Mouse (Mus musculus) lung, embryonic 14.5 days (tissue): ENCODE data around the gene Taok1. TPM values are rescaled to one million over a fixed set of nuclear protein-coding genes. Genes with fewer than 3 reads are reported as not detected.

Source experiments
- ATAC-seq: fragments of 200-750 bp; cut with Nextera tagmentation; 2 replicates; pipeline ENCODE4 v1.8.0; 2017; ENCODE audit warnings: mild to moderate bottlenecking, moderate TSS enrichment, moderate library complexity; ENCODE audit not compliant: insufficient read depth
- DNase-seq: peaks from one replicate; pipeline ENCODE4 v3.0.0-alpha.2; 2015
- H3K27ac ChIP-seq: fragments of 300-500 bp; sonication (generic); 2 replicates; pipeline ENCODE4 v1.5.1; 2014; ENCODE audit warnings: low read depth, mild to moderate bottlenecking, moderate library complexity
- H3K27me3 ChIP-seq: fragments of 300-500 bp; sonication (generic); 2 replicates; pipeline ENCODE4 v1.6.1; 2014; ENCODE audit warnings: low read length, control low read depth; ENCODE audit not compliant: insufficient read depth
- H3K36me3 ChIP-seq: fragments of 300-500 bp; sonication (generic); 2 replicates; pipeline ENCODE4 v1.6.1; 2014; ENCODE audit warnings: control low read depth; ENCODE audit not compliant: insufficient read depth
- H3K4me1 ChIP-seq: fragments of 300-500 bp; sonication (generic); 2 replicates; pipeline ENCODE4 v1.6.1; 2014; ENCODE audit warnings: antibody characterized with exemption, control low read depth; ENCODE audit not compliant: insufficient read depth
- H3K4me2 ChIP-seq: fragments of 300-500 bp; sonication (generic); 2 replicates; pipeline ENCODE4 v1.6.1; 2014; ENCODE audit warnings: mild to moderate bottlenecking
- H3K4me3 ChIP-seq: fragments of 300-500 bp; sonication (generic); 2 replicates; pipeline ENCODE4 v1.5.1; 2014; ENCODE audit warnings: low read depth, low read length
- H3K9ac ChIP-seq: fragments of 300-500 bp; sonication (generic); 2 replicates; pipeline ENCODE4 v1.6.1; 2014
- H3K9me3 ChIP-seq: fragments of 300-500 bp; sonication (generic); 2 replicates; pipeline ENCODE4 v1.6.1; 2016; ENCODE audit warnings: low read depth, low read length, control low read depth
- CTCF ChIP-seq: IDR thresholded peaks from 2 replicates; pipeline ENCODE4 v1.5.1; 2016; ENCODE audit warnings: antibody characterized with exemption, low read depth
- WGBS: fragments of 180-500 bp; shearing (Covaris S2); extraction: QIAGEN DNeasy Blood & Tissue Kit; methylation state at CpG from one replicate; pipeline ENCODE4 v1.1.7; 2014; 5-methylcytosine and 5-hydroxymethylcytosine counted together
- polyA plus RNA-seq: library from polyadenylated mRNA; unstranded; fragments of >200 nt; fragmentation: Nextera tagmentation; extraction: Ambion mirVana; gene quantifications from 2 replicates; pipeline ENCODE4 v1.2.1, GENCODE M21; 2014

Gene Taok1
- polyA plus RNA-seq, 1 experiment from 2014 or later = 20.8 TPM

DNA sequence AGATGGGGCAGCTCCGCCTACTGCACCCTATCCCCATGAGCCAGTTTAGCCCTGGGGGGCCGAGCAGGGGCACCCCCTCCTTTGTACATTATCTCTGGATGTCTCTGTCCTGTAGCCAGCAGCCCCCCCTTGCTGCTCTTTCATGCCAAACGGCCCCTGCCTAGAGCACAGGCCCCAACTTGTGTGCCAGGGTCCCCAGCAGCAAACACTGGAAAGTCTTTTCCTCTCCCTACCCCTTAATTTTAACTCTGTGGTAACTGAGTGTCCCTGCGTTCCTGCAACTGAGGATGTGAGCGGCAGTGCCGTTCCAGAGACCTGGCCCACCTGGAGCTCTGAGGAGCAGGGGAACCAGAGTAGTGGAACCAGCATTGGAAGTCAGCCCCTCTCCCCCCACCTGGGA, 100.7 kb downstream of the Taok1 start:
- peaks cover 79% of the 10 kb centered on the region for H3K36me3 ChIP-seq
- no peak overlapping the region for H3K27ac ChIP-seq
- no peak overlapping the region for H3K4me3 ChIP-seq
- H3K9ac ChIP-seq = no peak overlapping the region
- no peaks in the 10 kb centered on the region for H3K9me3 ChIP-seq
- WGBS = 77% methylated on average over 6 of the region's 6 CpGs
- no peaks in the 10 kb centered on the region for H3K27me3 ChIP-seq
- no peak overlapping the region for H3K4me2 ChIP-seq
- peaks cover 8% of the 10 kb centered on the region; the same call in 1 of the 2 replicates for H3K4me1 ChIP-seq
- ATAC-seq = no peak
- no peak for TF ChIP-seq CTCF
- DNase-seq = no peak

DNA sequence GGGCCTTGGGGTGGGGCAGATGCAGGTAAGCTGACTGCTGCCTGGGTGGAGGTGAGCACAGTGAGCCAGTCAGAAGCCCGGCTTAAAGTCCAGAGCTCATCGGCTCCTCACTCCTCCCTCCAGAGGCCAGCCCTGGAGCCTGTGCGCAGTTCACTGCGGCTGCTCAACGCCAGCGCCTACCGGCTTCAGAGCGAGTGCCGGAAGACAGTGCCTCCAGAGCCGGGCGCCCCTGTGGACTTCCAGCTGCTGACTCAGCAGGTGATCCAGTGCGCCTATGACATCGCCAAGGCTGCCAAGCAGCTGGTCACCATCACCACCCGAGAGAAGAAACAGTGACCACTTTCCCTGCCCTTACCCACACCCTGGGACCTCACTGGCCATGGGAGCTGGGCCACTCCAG, 101.3 kb downstream of the Taok1 start:
- Histone ChIP-seq H3K4me2 (no peak overlapping the region), H3K9me3 (no peaks in the 10 kb centered on the region), H3K9ac (no peak overlapping the region), H3K27me3 (no peaks in the 10 kb centered on the region), H3K27ac (no peak overlapping the region), H3K4me1 (peaks cover 5% of the 10 kb centered on the region; the same call in 1 of the 2 replicates), H3K4me3 (no peak overlapping the region), H3K36me3 (peaks cover 84% of the 10 kb centered on the region)
- DNase-seq (no peak), ATAC-seq (no peak)
- TF ChIP-seq CTCF = no peak
- 84% methylated on average over 14 of the region's 14 CpGs for WGBS

DNA sequence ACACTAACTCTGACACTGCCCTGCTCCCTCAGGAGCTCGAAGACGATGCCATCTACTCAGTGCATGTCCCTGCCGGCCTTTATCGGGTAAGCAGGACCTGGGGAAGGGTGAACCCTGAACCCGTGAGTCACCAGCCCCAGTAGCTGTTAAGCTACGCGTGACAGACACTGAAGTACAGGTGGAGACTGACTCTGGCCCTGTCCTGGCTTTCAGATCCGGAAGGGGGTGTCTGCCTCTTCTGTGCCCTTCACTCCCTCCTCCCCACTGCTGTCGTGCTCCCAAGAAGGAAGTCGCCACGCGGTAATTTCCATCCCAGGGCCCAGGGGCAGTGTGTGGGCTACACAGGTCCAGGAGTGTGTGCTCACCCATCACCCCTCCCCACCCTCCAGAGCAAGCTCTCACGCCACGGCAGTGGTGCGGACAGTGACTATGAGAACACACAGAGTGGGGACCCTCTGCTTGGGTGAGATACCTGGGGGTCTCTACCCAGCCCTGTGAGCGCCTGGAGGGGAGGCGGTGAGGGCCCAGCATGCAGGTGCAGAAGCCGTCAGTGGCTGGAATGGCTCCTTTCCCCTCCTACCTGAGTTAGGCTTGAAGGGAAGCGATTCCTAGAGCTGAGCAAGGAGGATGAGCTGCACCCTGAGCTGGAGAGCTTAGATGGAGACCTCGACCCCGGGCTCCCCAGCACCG, 102.2 kb downstream of the Taok1 start:
- WGBS = 87% methylated on average over 22 of the region's 22 CpGs
- H3K27ac ChIP-seq = no peak overlapping the region
- no peaks in the 10 kb centered on the region for H3K27me3 ChIP-seq
- H3K4me3 ChIP-seq = no peak overlapping the region
- H3K4me1 ChIP-seq = peaks cover 5% of the 10 kb centered on the region; the same call in 1 of the 2 replicates
- DNase-seq = no peak
- H3K9me3 ChIP-seq = no peaks in the 10 kb centered on the region
- no peak overlapping the region for H3K9ac ChIP-seq
- no peak for TF ChIP-seq CTCF
- H3K36me3 ChIP-seq = peaks cover 87% of the 10 kb centered on the region
- ATAC-seq = no peak
- H3K4me2 ChIP-seq = no peak overlapping the region

DNA sequence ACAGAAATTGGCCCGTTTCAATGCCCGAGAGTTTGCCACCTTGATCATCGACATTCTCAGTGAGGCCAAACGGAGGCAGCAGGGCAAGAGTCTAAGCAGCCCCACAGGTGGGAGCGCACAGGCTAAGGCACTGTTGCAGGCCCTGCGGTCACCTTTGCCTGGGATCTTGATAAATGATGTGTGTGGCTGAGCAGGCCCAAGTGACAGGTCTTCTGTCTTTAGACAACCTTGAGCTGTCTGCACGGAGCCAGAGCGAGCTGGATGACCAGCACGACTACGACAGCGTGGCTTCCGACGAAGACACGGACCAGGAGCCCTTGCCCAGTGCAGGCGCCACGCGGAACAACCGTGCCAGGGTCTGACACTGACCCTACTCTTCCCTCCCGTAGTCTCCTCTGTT, 103.2 kb downstream of the Taok1 start:
- Histone ChIP-seq H3K36me3 (peaks cover 90% of the 10 kb centered on the region), H3K4me3 (no peak overlapping the region), H3K4me2 (no peak overlapping the region), H3K27me3 (no peaks in the 10 kb centered on the region), H3K9ac (no peak overlapping the region), H3K4me1 (peaks cover 5% of the 10 kb centered on the region; the same call in 1 of the 2 replicates), H3K9me3 (no peaks in the 10 kb centered on the region), H3K27ac (no peak overlapping the region)
- DNase-seq = no peak
- ATAC-seq = no peak
- no peak for TF ChIP-seq CTCF
- 87% methylated on average over 19 of the region's 19 CpGs for WGBS

DNA sequence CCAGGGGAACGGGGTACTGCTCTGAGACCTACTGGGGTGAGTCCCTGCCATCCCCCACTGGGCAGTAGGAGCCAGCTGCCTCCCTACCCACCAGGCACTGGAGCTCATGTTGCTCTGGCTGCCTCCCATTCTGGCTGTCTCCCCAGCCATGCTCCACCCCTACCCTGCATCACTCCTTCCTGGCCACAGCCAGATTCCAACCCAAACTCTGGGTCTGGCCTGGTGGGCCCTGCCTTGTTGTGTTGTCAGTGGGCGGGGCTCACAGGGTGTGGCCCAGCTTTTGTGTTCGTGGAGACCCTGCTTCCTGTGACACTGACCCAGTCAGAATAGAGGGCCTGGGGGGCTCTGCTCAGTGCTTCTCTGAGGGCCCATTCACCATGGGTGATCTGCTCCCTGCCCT, 104.1 kb downstream of the Taok1 start:
- Histone ChIP-seq H3K27me3 (no peaks in the 10 kb centered on the region), H3K4me2 (no peak overlapping the region), H3K4me3 (no peak overlapping the region), H3K27ac (no peak overlapping the region), H3K4me1 (peaks cover 4% of the 10 kb centered on the region; the same call in 1 of the 2 replicates), H3K36me3 (peaks cover 89% of the 10 kb centered on the region), H3K9me3 (no peaks in the 10 kb centered on the region), H3K9ac (no peak overlapping the region)
- TF ChIP-seq CTCF = no peak
- WGBS = 77% methylated on average over 3 of the region's 3 CpGs
- DNase-seq (no peak), ATAC-seq (no peak)

DNA sequence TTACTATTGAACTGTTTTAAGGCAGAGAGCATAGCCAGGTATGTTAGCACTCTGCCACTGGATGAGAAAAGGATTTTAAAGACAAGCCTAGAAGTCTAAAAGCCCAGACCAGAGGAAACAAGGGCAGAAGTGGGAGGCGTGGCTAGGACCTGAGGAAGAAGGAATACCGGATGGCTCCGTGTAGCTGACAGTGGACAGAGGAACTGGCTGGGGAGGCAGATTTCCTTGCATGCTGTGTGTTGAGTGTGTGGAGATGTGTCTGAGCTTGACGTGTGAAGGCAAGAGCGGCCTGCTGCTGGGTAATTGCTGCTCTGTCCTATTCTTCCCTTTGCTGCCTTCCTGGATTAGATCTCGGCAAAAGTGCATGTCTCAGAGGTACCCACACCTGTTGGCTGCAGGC, 105.1 kb downstream of the Taok1 start:
- WGBS = 67% methylated on average over 6 of the region's 6 CpGs
- H3K36me3 ChIP-seq = peaks cover 84% of the 10 kb centered on the region

DNA sequence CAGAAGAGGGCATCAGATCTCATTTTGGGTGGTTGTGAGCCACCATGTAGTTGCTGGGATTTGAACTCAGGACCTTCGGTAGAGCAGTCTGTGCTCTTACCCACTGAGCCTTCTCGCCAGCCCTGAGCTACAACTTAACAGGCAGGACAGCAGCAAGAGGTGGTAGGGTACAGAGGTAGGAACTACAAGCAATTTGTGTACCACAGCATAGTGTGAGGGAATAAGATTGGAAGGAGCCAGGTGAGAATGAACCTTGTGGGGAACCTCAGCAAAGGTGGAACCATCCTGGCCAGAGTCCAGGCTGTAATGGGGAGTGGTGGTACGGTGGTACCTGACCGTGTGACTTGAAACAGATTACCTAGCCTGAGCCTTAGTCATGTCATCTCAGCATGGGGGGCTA, 105.6 kb downstream of the Taok1 start:
- H3K9me3 ChIP-seq = no peaks in the 10 kb centered on the region
- H3K27me3 ChIP-seq = no peaks in the 10 kb centered on the region
- H3K4me1 ChIP-seq = peaks cover 7% of the 10 kb centered on the region
- no peak for DNase-seq
- TF ChIP-seq CTCF = no peak
- no peak overlapping the region for H3K9ac ChIP-seq
- WGBS = 92% methylated on average over 4 of the region's 4 CpGs
- no peak overlapping the region for H3K4me3 ChIP-seq
- no peak overlapping the region for H3K27ac ChIP-seq
- ATAC-seq = no peak
- no peak overlapping the region for H3K4me2 ChIP-seq
- peaks cover 79% of the 10 kb centered on the region for H3K36me3 ChIP-seq

More for the DNA sequence above, 105.1 kb downstream of the Taok1 start:
- Histone ChIP-seq H3K27me3 (no peaks in the 10 kb centered on the region), H3K9me3 (no peaks in the 10 kb centered on the region), H3K4me3 (no peak overlapping the region), H3K4me1 (peaks cover 3% of the 10 kb centered on the region; the same call in 1 of the 2 replicates), H3K27ac (no peak overlapping the region), H3K4me2 (no peak overlapping the region), H3K9ac (no peak overlapping the region)
- no peak for TF ChIP-seq CTCF
- DNase-seq (no peak), ATAC-seq (no peak)

DNA sequence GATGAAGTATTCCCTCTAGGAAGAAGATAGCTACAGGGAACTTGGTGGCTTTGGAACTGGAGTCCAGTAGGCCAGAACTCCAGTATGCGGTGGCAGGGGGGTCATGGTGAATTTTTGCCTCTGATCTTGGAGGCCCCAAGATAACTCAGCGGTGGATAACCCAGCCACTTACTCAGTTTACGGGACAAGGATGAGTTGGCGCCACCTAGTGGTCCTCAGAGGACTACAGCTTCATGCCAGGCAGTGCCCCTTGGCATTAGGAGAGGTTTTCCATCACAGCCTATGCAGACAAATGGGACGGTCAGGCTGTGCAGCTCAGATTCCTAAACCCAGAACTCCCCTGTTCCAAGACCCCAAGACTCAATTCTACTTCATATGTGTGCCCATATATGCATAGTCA, 106.2 kb downstream of the Taok1 start:
- Histone ChIP-seq H3K36me3 (peaks cover 74% of the 10 kb centered on the region), H3K9me3 (no peaks in the 10 kb centered on the region), H3K27ac (no peak overlapping the region), H3K27me3 (no peaks in the 10 kb centered on the region), H3K4me1 (peaks cover 9% of the 10 kb centered on the region), H3K4me3 (no peak overlapping the region), H3K9ac (no peak overlapping the region), H3K4me2 (no peak overlapping the region)
- peak; percentile 91 for TF ChIP-seq CTCF
- 21% methylated on average over 5 of the region's 5 CpGs for WGBS
- peak; percentile 89 for DNase-seq
- ATAC-seq = no peak
